Mouse (Mus musculus) adrenal gland, postnatal 4 days (tissue): ENCODE data around the gene Cand1. TPM values are rescaled to one million over a fixed set of nuclear protein-coding genes. Genes with fewer than 3 reads are reported as not detected.

Experiments
- total RNA-seq, 2 experiments: library from RNA; stranded (reverse); gene quantifications; 2 replicates each; pipeline ENCODE4 v1.2.3; 2021

Gene Cand1
- total RNA-seq, 2 experiments from 2014 or later: 115 TPM

Other genes starting within 250 kb of the Cand1 start
- 1 to 10 TPM; 4.1 TPM for gene Grip1, start 213.8 kb upstream of the Cand1 start, total RNA-seq